Mouse (Mus musculus) C2C12 (cell line): ENCODE data around the gene Crebl2. TPM values are rescaled to one million over a fixed set of nuclear protein-coding genes. Genes with fewer than 3 reads are reported as not detected.

Source experiments
- H3K27me3 ChIP-seq: one replicate; pipeline ENCODE4 v1.6.1; 2011; ENCODE audit not compliant: control insufficient read depth, insufficient read depth, insufficient read length
- H3K36me3 ChIP-seq: one replicate; pipeline ENCODE4 v1.6.1; 2011; ENCODE audit not compliant: control insufficient read depth, insufficient read depth
- H3K4me3 ChIP-seq: one replicate; pipeline ENCODE4 v1.5.1; 2011; ENCODE audit warnings: mild to moderate bottlenecking, control low read depth; ENCODE audit not compliant: poor library complexity, insufficient read depth, severe bottlenecking
- H3K79me2 ChIP-seq: one replicate; pipeline ENCODE4 v1.6.1; 2011; ENCODE audit not compliant: control insufficient read depth, insufficient read depth
- H3K79me3 ChIP-seq: one replicate; pipeline ENCODE4 v1.6.1; 2011; ENCODE audit warnings: low read depth, control low read depth
- H3ac ChIP-seq: one replicate; pipeline ENCODE3; 2011; ENCODE audit warnings: low read depth; ENCODE audit not compliant: control insufficient read depth, insufficient read length
- CEBPB ChIP-seq: IDR thresholded peaks from one replicate; pipeline ENCODE4 v1.6.1; 2011; ENCODE audit warnings: low read depth, mild to moderate bottlenecking, control low read depth, moderate library complexity
- CTCF ChIP-seq: IDR thresholded peaks from one replicate; pipeline ENCODE4 v1.5.1; 2011; ENCODE audit not compliant: control insufficient read depth, insufficient read depth, insufficient read length
- FOSL1 ChIP-seq: IDR thresholded peaks from one replicate; pipeline ENCODE4 v1.8.0; 2011; ENCODE audit warnings: mild to moderate bottlenecking, low read length; ENCODE audit not compliant: poor library complexity, insufficient read depth, severe bottlenecking
- MAX ChIP-seq: IDR thresholded peaks from one replicate; pipeline ENCODE4 v1.6.1; 2011; ENCODE audit warnings: mild to moderate bottlenecking, control low read depth
- MYOD1 ChIP-seq: IDR thresholded peaks from one replicate; pipeline ENCODE4 v1.6.1; 2011; ENCODE audit warnings: low read depth; ENCODE audit not compliant: control insufficient read depth, insufficient read length
- MYOG ChIP-seq: IDR thresholded peaks from one replicate; pipeline ENCODE4 v1.6.1; 2011; ENCODE audit not compliant: control insufficient read depth, insufficient read length; ENCODE audit errors: extremely low read depth
- USF1 ChIP-seq: IDR thresholded peaks from one replicate; pipeline ENCODE4 v1.6.1; 2011; ENCODE audit warnings: low read depth, mild to moderate bottlenecking, control low read depth, moderate library complexity
- polyA plus RNA-seq: library from polyadenylated mRNA; unstranded; fragments of >200 nt; fragmentation: generic; extraction: Trizol; gene quantifications from one replicate; pipeline ENCODE4 v1.2.1, GENCODE M21; 2012; ENCODE audit warnings: missing spikeins

The Crebl2 gene
- polyA plus RNA-seq, 1 experiment, result 0.74 TPM

DNA sequence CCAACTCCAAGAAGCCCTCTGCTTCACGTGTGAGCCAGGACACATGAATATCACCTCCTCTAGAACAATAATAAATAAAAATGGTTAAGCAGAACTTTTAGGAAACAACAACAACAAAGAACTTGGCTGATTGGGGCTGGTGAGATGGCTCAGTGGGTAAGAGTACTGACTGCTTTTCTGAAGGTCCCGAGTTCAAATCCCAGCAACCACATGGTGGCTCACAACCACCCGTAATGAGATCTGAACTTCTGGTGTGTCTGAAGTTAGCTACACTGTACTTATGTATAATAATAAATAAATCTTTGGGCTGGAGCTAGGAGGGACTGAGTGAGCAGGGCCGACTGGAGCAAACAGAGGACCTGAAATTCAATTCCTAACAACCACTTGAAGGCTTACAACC is 47.3 kb downstream of the Crebl2 start:
- no peak for TF ChIP-seq CTCF
- TF ChIP-seq USF1, result no peak

DNA sequence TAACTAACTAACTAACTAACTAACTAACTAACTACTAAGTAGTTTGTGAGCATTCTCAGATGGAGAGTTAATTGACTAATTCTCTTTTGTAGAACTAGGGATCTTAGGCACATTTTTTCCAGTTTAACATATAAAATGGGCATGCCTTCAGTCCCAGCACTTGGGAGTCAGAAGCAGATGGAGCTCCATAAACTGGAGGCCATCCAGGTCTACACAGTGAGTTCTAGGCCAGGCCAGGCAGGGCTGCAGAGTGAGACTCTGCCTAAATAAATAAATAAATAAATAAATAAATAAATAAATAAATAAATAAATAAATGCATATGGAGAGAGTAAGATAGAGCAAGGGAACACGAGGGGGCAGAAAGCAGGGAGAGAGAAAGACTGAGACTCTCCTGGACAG is 47.9 kb downstream of the Crebl2 start:
- TF ChIP-seq CEBPB (no peak), FOSL1 (no peak), CTCF (no peak), MAX (no peak), MYOG (no peak), MYOD1 (no peak), USF1 (no peak)
- Histone ChIP-seq H3ac (no peak overlapping the region), H3K79me3 (no peaks in the 10 kb centered on the region), H3K79me2 (no peaks in the 10 kb centered on the region), H3K27me3 (no peaks in the 10 kb centered on the region), H3K4me3 (no peak overlapping the region), H3K36me3 (no peaks in the 10 kb centered on the region)

More for the DNA sequence above, 47.3 kb downstream of the Crebl2 start:
- H3K79me3 ChIP-seq, result no peaks in the 10 kb centered on the region
- H3K79me2 ChIP-seq, result no peaks in the 10 kb centered on the region
- no peaks in the 10 kb centered on the region for H3K36me3 ChIP-seq
- no peaks in the 10 kb centered on the region for H3K27me3 ChIP-seq
- H3ac ChIP-seq, result no peak overlapping the region
- H3K4me3 ChIP-seq, result no peak overlapping the region

DNA sequence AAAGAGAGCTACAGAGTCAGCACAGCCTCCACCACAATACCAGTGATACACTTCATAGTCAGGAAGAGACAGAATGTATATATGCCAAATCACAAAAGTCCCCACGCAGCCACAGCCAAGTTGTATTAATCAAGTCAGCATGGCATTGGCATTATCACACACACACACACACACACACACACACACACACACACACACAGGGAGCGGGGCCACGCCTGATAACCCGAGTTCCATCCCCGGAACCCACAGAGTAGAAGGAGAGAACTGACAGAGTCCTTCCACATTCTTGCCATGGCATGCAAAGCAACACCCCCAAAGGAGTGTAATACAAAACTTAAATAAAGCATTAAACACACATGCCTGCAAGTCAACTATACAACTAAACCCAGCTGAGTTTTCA is 49.6 kb downstream of the Crebl2 start:
- Histone ChIP-seq H3K79me3 (no peaks in the 10 kb centered on the region), H3K4me3 (no peak overlapping the region)
- TF ChIP-seq FOSL1, result no peak
- no peak for TF ChIP-seq MYOG
- TF ChIP-seq MYOD1, result no peak

DNA sequence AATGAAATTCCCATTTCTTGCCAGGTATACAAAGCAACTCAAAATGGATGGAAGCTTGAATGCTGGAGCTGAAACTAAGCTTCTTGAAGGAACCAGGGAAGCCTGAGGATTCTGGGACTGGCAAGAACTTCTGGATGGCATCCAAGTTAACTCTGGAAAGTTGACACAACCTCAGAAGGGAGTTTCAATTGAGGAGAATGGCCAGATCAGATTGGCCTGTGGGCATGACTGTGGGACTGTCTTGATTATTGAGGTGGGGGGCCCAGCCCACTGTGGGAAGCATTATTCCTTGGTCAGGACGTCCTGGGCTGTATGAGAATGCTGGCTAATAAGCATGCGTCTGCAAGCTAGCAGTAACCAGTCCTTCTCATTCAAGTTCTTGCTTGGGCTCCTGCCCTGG is 50.1 kb downstream of the Crebl2 start:
- Histone ChIP-seq H3K27me3 (no peaks in the 10 kb centered on the region), H3K4me3 (no peak overlapping the region), H3ac (no peak overlapping the region), H3K36me3 (no peaks in the 10 kb centered on the region), H3K79me3 (no peaks in the 10 kb centered on the region), H3K79me2 (no peaks in the 10 kb centered on the region)
- TF ChIP-seq USF1 (no peak), MAX (no peak), MYOD1 (no peak), CTCF (no peak), CEBPB (no peak), FOSL1 (no peak), MYOG (no peak)

More for the DNA sequence above, 49.6 kb downstream of the Crebl2 start:
- Histone ChIP-seq H3K79me2 (no peaks in the 10 kb centered on the region), H3ac (no peak overlapping the region), H3K27me3 (no peaks in the 10 kb centered on the region), H3K36me3 (no peaks in the 10 kb centered on the region)

DNA sequence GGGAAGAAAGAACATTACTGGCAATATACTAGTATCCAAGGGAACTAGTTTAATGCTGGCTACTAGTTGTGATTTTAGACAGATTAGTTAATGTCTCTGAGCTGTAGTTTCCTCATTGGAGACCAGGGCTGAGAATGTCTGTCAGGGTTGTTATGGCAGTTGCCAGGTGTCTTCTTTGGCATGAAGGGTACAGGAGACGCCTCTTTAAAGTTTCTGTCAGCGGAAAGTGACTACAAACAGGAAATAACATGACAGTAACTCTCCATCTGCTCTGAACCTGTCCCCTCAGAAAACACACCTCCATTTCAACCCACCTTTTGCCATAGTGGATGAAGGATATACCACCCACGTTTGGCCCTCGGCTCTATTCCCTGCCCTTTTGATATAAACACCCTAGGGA is 53.7 kb downstream of the Crebl2 start:
- no peak overlapping the region for H3K4me3 ChIP-seq
- no peak for TF ChIP-seq MYOG
- no peak for TF ChIP-seq USF1
- no peak for TF ChIP-seq FOSL1
- TF ChIP-seq CTCF, result no peak
- no peak for TF ChIP-seq MYOD1
- no peak for TF ChIP-seq MAX
- no peak for TF ChIP-seq CEBPB
- H3ac ChIP-seq, result no peak overlapping the region
- H3K79me2 ChIP-seq, result no peaks in the 10 kb centered on the region
- no peaks in the 10 kb centered on the region for H3K27me3 ChIP-seq
- no peaks in the 10 kb centered on the region for H3K79me3 ChIP-seq
- H3K36me3 ChIP-seq, result no peaks in the 10 kb centered on the region

DNA sequence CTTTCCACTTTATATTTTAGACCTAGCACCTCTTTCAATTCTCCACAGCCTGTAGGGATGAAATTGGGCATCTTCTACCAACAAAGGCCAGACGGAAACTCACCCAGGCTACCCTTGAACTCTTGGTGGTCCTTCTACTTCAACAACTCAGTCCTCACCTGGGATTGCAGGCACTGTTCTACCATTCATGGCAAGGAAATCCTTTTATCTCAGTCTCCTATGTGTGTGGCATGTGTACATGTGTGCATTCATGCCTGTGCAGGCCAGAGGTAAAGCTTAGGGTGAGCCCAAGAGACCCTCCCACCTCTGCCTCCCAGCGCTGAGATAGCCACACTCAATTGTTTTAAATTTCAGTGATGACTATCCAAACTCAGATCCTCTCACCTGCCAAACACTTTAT is 55.6 kb downstream of the Crebl2 start:
- TF ChIP-seq MAX (no peak), CTCF (no peak), FOSL1 (no peak), USF1 (no peak), CEBPB (no peak), MYOG (no peak), MYOD1 (no peak)
- Histone ChIP-seq H3ac (no peak overlapping the region), H3K36me3 (no peaks in the 10 kb centered on the region), H3K79me3 (no peaks in the 10 kb centered on the region), H3K4me3 (no peak overlapping the region), H3K79me2 (no peaks in the 10 kb centered on the region), H3K27me3 (no peaks in the 10 kb centered on the region)
